Mouse (Mus musculus) forelimb bud, embryonic 11.5 days (tissue): ENCODE measurements around the gene Sept5.

Experiments used
- DNase-seq: peaks from one replicate; pipeline ENCODE4 v3.0.0-alpha.2; 2012; ENCODE audit warnings: low read depth, low spot score

Sept5 gene

GRCm38 (mm10) chr16:18611752-18612151, 18.0 kb downstream of the Sept5 start:
- no peak for DNase-seq

- DNase-seq, result no peak
Measured at GRCm38 (mm10) chr16:18609099-18609498, 20.7 kb downstream of the Sept5 start.

- DNase-seq, result no peak
Measured at GRCm38 (mm10) chr16:18608226-18608625, 21.5 kb downstream of the Sept5 start.

GRCm38 (mm10) chr16:18605705-18606104, 24.0 kb downstream of the Sept5 start:
- no peak for DNase-seq

GRCm38 (mm10) chr16:18604267-18604701, 25.5 kb downstream of the Sept5 start:
- no peak for DNase-seq

- DNase-seq, result no peak
Measured at GRCm38 (mm10) chr16:18601447-18601846, 28.3 kb downstream of the Sept5 start.

GRCm38 (mm10) chr16:18598006-18598405, 31.7 kb downstream of the Sept5 start:
- no peak for DNase-seq

- no peak for DNase-seq
Measured at GRCm38 (mm10) chr16:18596255-18596654, 33.5 kb downstream of the Sept5 start.

GRCm38 (mm10) chr16:18593930-18594329, 35.8 kb downstream of the Sept5 start:
- no peak for DNase-seq

- DNase-seq, result no peak
Measured at GRCm38 (mm10) chr16:18591047-18592018, 38.4 kb downstream of the Sept5 start.

- no peak for DNase-seq
Measured at GRCm38 (mm10) chr16:18589804-18590790, 39.7 kb downstream of the Sept5 start, which contains the start of gene Tbx1. TSS of gene Tbx1 (minus strand) at chr16:18590671.

GRCm38 (mm10) chr16:18589080-18589621, 40.6 kb downstream of the Sept5 start:
- no peak for DNase-seq

- DNase-seq, result no peak
Measured at GRCm38 (mm10) chr16:18588738-18589055, 41.1 kb downstream of the Sept5 start.

GRCm38 (mm10) chr16:18587847-18588737, 41.7 kb downstream of the Sept5 start:
- DNase-seq, result no peak

GRCm38 (mm10) chr16:18586906-18587546, 42.7 kb downstream of the Sept5 start:
- DNase-seq, result no peak

- no peak for DNase-seq
Measured at GRCm38 (mm10) chr16:18586076-18586905, 43.5 kb downstream of the Sept5 start.

GRCm38 (mm10) chr16:18585676-18586075, 44.1 kb downstream of the Sept5 start:
- no peak for DNase-seq

- no peak for DNase-seq
Measured at GRCm38 (mm10) chr16:18584901-18585510, 44.7 kb downstream of the Sept5 start.
